Mouse (Mus musculus): Measurements from ENCODE around the gene Ugt1a9. TPM values are rescaled to one million over a fixed set of nuclear protein-coding genes. Genes with fewer than 3 reads are reported as not detected.

Ugt1a9 gene
- polyA plus RNA-seq, 1 experiment = not detected

GRCm38 (mm10) chr1:88246386-88246785 lies 175.8 kb downstream of the Ugt1a9 start:
- no peak overlapping the region for H3K4me3 ChIP-seq (ENCODE audit: insufficient read depth, low read length)
- no peak for TF ChIP-seq CTCF (IDR thresholded peaks at IDR 0.05; ENCODE audit: low read depth, low read length)
- no peak for TF ChIP-seq POLR2A (IDR thresholded peaks at IDR 0.05; ENCODE audit: borderline replicate concordance, low read depth, low read length)
- no peaks in the 10 kb centered on the region for H3K4me1 ChIP-seq (ENCODE audit: control insufficient read depth, insufficient read depth, low read length)
- H3K27ac ChIP-seq (ENCODE audit: insufficient read depth, low read depth, low read length) = no peak overlapping the region

DNA sequence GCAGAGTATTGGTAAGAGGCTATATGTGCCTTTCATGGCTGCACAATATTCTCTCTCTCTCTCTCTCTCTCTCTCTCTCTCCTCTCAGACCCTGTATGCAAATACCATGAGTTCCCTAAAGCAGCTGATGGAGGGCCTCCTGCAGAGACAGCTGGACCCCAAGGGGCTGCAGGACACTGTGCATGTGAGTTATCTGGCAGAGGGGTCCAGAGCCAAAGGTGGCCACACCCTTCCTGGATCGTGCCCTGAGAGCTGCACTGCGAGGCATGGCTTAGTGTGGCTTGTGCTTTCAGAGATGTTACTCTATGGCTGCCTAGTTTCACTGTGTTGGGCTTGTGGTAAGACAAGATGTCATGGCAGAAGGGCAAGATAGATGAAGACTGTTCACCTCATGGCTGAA lies 177.1 kb downstream of the Ugt1a9 start:
- no peaks in the 10 kb centered on the region for H3K4me1 ChIP-seq (ENCODE audit: control insufficient read depth, insufficient read depth, low read length)
- no peak overlapping the region for H3K27ac ChIP-seq (ENCODE audit: insufficient read depth, low read depth, low read length)
- no peak overlapping the region for H3K4me3 ChIP-seq (ENCODE audit: insufficient read depth, low read length)
- no peak for TF ChIP-seq CTCF (IDR thresholded peaks at IDR 0.05; ENCODE audit: low read depth, low read length)
- TF ChIP-seq POLR2A (IDR thresholded peaks at IDR 0.05; ENCODE audit: borderline replicate concordance, low read depth, low read length) = no peak

DNA sequence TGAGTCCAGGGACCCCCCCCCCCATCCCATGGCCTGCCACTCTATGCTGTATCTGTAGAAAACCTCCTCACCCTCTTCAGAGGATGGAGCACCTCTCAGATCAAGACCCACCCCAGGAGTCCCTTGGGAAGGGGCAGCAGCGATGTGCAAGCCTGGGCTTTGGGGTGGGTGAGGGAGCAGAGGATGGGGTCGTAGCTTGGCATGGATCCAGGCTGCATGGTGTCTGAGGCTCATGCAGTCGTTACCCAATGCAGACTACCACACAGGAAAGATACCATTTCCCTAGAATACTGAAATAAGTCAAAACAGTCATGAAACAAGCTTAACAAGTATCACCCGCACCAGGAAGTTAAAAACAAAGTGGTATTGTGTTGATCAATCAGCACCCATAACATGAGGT lies 178.1 kb downstream of the Ugt1a9 start:
- H3K27ac ChIP-seq (ENCODE audit: insufficient read depth, low read depth, low read length) = no peak overlapping the region
- no peak overlapping the region for H3K4me3 ChIP-seq (ENCODE audit: insufficient read depth, low read length)
- TF ChIP-seq CTCF (IDR thresholded peaks at IDR 0.05; ENCODE audit: low read depth, low read length) (no peak), POLR2A (IDR thresholded peaks at IDR 0.05; ENCODE audit: borderline replicate concordance, low read depth, low read length) (no peak)
- H3K4me1 ChIP-seq (ENCODE audit: control insufficient read depth, insufficient read depth, low read length) = no peaks in the 10 kb centered on the region

- no peak for TF ChIP-seq CTCF (IDR thresholded peaks at IDR 0.05; ENCODE audit: low read depth, low read length)
- no peak for TF ChIP-seq POLR2A (IDR thresholded peaks at IDR 0.05; ENCODE audit: borderline replicate concordance, low read depth, low read length)
- no peak overlapping the region for H3K4me3 ChIP-seq (ENCODE audit: insufficient read depth, low read length)
- H3K4me1 ChIP-seq (ENCODE audit: control insufficient read depth, insufficient read depth, low read length) = no peaks in the 10 kb centered on the region
- H3K27ac ChIP-seq (ENCODE audit: insufficient read depth, low read depth, low read length) = no peak overlapping the region
Measured at GRCm38 (mm10) chr1:88249596-88249995, 179.0 kb downstream of the Ugt1a9 start.

DNA sequence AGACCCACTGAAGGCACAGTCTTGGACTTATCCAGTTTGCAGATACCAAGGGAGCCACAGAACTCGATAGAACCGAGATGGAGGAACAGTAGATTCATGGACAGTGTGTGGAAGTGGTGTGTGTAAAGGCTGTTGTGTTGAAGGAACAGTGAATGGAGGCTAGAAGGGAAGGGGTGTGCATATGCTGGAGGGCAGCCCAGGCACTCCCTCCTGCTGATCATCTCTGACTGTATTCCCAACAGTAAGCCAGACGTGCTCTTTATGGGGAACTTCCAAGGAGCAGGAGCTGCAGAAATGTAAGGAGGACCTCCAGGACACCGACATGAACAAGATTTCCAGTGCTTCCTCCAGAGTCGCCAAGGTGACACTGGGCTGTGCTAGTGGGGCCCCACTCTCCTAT lies 179.4 kb downstream of the Ugt1a9 start:
- H3K27ac ChIP-seq (ENCODE audit: insufficient read depth, low read depth, low read length) = no peak overlapping the region
- TF ChIP-seq CTCF (IDR thresholded peaks at IDR 0.05; ENCODE audit: low read depth, low read length) = no peak
- no peak for TF ChIP-seq POLR2A (IDR thresholded peaks at IDR 0.05; ENCODE audit: borderline replicate concordance, low read depth, low read length)
- H3K4me3 ChIP-seq (ENCODE audit: insufficient read depth, low read length) = no peak overlapping the region
- no peaks in the 10 kb centered on the region for H3K4me1 ChIP-seq (ENCODE audit: control insufficient read depth, insufficient read depth, low read length)

- Histone ChIP-seq H3K4me3 (ENCODE audit: insufficient read depth, low read length) (no peak overlapping the region), H3K27ac (ENCODE audit: insufficient read depth, low read depth, low read length) (no peak overlapping the region), H3K4me1 (ENCODE audit: control insufficient read depth, insufficient read depth, low read length) (no peaks in the 10 kb centered on the region)
- no peak for TF ChIP-seq POLR2A (IDR thresholded peaks at IDR 0.05; ENCODE audit: borderline replicate concordance, low read depth, low read length)
- no peak for TF ChIP-seq CTCF (IDR thresholded peaks at IDR 0.05; ENCODE audit: low read depth, low read length)
Measured at GRCm38 (mm10) chr1:88253106-88253505, 182.5 kb downstream of the Ugt1a9 start.

GRCm38 (mm10) chr1:88253540-88253939 lies 182.9 kb downstream of the Ugt1a9 start:
- no peak for TF ChIP-seq POLR2A (IDR thresholded peaks at IDR 0.05; ENCODE audit: borderline replicate concordance, low read depth, low read length)
- TF ChIP-seq CTCF (IDR thresholded peaks at IDR 0.05; ENCODE audit: low read depth, low read length) = no peak
- Histone ChIP-seq H3K4me1 (ENCODE audit: control insufficient read depth, insufficient read depth, low read length) (no peaks in the 10 kb centered on the region), H3K27ac (ENCODE audit: insufficient read depth, low read depth, low read length) (no peak overlapping the region), H3K4me3 (ENCODE audit: insufficient read depth, low read length) (no peak overlapping the region)

- Histone ChIP-seq H3K27ac (ENCODE audit: insufficient read depth, low read depth, low read length) (no peak overlapping the region), H3K4me1 (ENCODE audit: control insufficient read depth, insufficient read depth, low read length) (no peaks in the 10 kb centered on the region), H3K4me3 (ENCODE audit: insufficient read depth, low read length) (no peak overlapping the region)
- TF ChIP-seq CTCF (IDR thresholded peaks at IDR 0.05; ENCODE audit: low read depth, low read length) (no peak), POLR2A (IDR thresholded peaks at IDR 0.05; ENCODE audit: borderline replicate concordance, low read depth, low read length) (no peak)
Measured at GRCm38 (mm10) chr1:88254793-88255465, 184.3 kb downstream of the Ugt1a9 start.

- no peak overlapping the region for H3K4me3 ChIP-seq (ENCODE audit: insufficient read depth, low read length)
- no peaks in the 10 kb centered on the region for H3K4me1 ChIP-seq (ENCODE audit: control insufficient read depth, insufficient read depth, low read length)
- no peak for TF ChIP-seq CTCF (IDR thresholded peaks at IDR 0.05; ENCODE audit: low read depth, low read length)
- no peak for TF ChIP-seq POLR2A (IDR thresholded peaks at IDR 0.05; ENCODE audit: borderline replicate concordance, low read depth, low read length)
- no peak overlapping the region for H3K27ac ChIP-seq (ENCODE audit: insufficient read depth, low read depth, low read length)
Measured at GRCm38 (mm10) chr1:88255466-88255857, 184.9 kb downstream of the Ugt1a9 start.

DNA sequence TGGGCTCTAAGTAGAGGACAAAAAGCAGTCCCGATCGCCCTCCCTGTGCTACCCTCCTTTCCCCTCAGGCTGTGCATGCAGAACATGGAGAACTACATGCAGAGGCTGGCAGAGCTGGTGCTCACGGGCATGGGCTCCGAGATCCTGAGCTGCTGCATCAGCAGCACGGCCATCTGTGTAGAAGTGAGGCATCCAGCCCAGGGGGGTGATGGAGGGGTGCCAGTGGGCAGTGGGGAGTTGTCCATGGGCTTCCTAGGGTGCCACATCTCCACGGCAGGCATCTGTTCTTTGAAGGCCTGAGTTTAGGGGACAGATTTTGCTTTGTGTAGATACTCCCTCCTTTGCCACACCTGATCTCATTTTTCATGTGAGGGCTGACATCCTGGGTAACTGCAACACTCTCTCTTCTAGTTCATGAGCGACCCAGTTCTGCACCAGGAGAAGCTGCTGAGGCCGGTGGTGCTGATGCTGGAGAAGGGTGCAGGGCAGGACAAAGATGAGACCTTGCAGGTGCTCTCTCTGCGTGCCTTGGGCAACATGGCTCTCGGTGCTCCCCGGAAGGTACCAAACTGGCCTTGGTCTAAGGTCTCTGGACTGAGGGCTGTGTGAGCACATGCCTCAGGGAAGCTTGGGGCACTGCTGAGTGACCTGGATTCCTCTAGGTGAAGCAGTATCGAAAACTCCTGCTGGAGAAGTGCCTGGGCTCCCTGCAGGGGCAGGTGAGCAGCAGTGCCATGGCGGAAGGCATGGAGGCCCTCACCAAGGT lies 185.6 kb downstream of the Ugt1a9 start:
- Histone ChIP-seq H3K4me1 (ENCODE audit: control insufficient read depth, insufficient read depth, low read length) (no peaks in the 10 kb centered on the region), H3K27ac (ENCODE audit: insufficient read depth, low read depth, low read length) (no peak overlapping the region), H3K4me3 (ENCODE audit: insufficient read depth, low read length) (no peak overlapping the region)
- no peak for TF ChIP-seq CTCF (IDR thresholded peaks at IDR 0.05; ENCODE audit: low read depth, low read length)
- TF ChIP-seq POLR2A (IDR thresholded peaks at IDR 0.05; ENCODE audit: borderline replicate concordance, low read depth, low read length) = no peak
